Mouse (Mus musculus): ENCODE results near the gene Ggt6. TPM values are rescaled to one million over a fixed set of nuclear protein-coding genes. Genes with fewer than 3 reads are reported as not detected.
A peak's percentile ranks its signal among the peaks of the same experiment; 100 is the strongest.

Gene Ggt6
- total and polyA plus RNA-seq, 3 experiments: 0.20 TPM; not detected in 2

DNA sequence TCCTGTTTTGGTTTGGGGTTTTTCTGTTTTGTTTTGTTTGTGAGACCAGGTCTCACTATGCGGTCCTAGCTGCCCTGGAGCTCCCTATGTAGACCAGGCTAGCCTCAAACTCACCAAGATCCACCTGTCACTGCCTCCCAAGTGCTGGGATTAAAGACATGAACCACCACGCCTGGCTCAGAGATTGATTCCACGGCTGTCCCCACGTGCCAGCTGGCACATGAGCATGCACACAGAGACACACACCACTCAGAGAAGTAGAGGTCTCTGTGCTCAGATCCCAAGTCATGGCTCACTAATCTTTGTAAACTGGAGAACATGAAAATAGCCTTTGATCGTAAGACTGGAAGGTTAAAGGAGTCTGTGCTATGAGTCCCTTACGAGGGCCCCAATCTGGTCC, 16.3 kb upstream of the Ggt6 start:
- intact Hi-C loops (cut with DNase I): no loop called here
- no peak overlapping the region for H3K27ac ChIP-seq
- H3K4me3 ChIP-seq: no peak overlapping the region
- DNase-seq: no peak
- WGBS: 86% methylated on average over 6 of the region's 6 CpGs
- no peak for TF ChIP-seq POLR2A (IDR thresholded peaks at IDR 0.05; ENCODE audit: insufficient read depth, low read depth, low read length)
- no peak overlapping the region for H3K9ac ChIP-seq (ENCODE audit: low read depth, low read length)
- H3K36me3 ChIP-seq (ENCODE audit: control insufficient read depth, insufficient read depth, low read length): no peaks in the 10 kb centered on the region; the same call in none of the 2 replicates
- no peaks in the 10 kb centered on the region for H3K79me2 ChIP-seq (replicated peaks; ENCODE audit: control insufficient read depth, insufficient read depth, low read length)
- H3K4me1 ChIP-seq (ENCODE audit: control insufficient read depth, insufficient read depth, low read length): peaks cover 18% of the 10 kb centered on the region
- H3K27me3 ChIP-seq (ENCODE audit: control insufficient read depth, insufficient read depth, low read length): no peaks in the 10 kb centered on the region

DNA sequence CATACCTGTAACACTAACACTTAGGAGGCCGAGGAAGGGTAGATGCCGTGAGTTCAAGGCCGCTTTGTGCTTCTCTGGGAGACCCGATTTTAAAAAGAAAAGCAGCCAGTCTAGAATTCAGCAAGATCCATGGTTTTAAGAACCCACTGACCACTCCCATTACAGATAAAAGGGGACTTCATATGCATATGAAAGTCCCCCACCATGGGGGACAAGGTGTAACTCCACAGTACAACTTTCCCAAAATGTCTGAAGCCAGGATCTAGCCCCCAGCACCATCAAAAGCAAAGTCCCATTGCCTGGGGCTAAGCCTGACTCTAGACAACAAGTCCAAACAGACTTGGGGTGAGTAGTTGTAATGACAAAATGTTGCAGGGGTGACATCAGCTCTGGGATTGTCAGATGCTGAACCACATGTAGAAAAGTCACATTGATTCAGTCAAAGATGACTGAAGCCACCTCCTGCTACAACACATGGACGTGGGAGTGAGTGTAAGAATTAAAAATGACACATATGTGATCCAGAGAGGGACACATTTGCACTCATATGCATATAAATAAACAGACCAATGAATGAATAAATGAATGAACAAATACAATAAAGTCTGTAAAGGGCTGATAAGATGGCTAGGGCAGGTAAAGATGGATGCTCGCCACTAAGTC, 14.7 kb upstream of the Ggt6 start:
- no peak overlapping the region for H3K4me3 ChIP-seq
- TF ChIP-seq CTCF (IDR thresholded peaks at IDR 0.05) (no peak), EP300 (IDR thresholded peaks at IDR 0.05; ENCODE audit: insufficient read depth, low read depth, low read length) (no peak), POLR2A (IDR thresholded peaks at IDR 0.05; ENCODE audit: insufficient read depth, low read depth, low read length) (no peak)
- no peak overlapping the region for H3K9ac ChIP-seq (ENCODE audit: low read depth, low read length)
- peaks cover 11% of the 10 kb centered on the region for H3K4me1 ChIP-seq (ENCODE audit: control insufficient read depth, insufficient read depth, low read length)
- DNase-seq: peak in 1 of 2 experiments; percentile 4
- intact Hi-C loops (cut with DNase I): no loop called here
- WGBS: 94% methylated on average over 6 of the region's 6 CpGs
- no peak overlapping the region for H3K27ac ChIP-seq
- H3K36me3 ChIP-seq (ENCODE audit: control insufficient read depth, insufficient read depth, low read length): no peaks in the 10 kb centered on the region; the same call in none of the 2 replicates
- H3K79me2 ChIP-seq (replicated peaks; ENCODE audit: control insufficient read depth, insufficient read depth, low read length): no peaks in the 10 kb centered on the region
- no peaks in the 10 kb centered on the region for H3K27me3 ChIP-seq (ENCODE audit: control insufficient read depth, insufficient read depth, low read length)

DNA sequence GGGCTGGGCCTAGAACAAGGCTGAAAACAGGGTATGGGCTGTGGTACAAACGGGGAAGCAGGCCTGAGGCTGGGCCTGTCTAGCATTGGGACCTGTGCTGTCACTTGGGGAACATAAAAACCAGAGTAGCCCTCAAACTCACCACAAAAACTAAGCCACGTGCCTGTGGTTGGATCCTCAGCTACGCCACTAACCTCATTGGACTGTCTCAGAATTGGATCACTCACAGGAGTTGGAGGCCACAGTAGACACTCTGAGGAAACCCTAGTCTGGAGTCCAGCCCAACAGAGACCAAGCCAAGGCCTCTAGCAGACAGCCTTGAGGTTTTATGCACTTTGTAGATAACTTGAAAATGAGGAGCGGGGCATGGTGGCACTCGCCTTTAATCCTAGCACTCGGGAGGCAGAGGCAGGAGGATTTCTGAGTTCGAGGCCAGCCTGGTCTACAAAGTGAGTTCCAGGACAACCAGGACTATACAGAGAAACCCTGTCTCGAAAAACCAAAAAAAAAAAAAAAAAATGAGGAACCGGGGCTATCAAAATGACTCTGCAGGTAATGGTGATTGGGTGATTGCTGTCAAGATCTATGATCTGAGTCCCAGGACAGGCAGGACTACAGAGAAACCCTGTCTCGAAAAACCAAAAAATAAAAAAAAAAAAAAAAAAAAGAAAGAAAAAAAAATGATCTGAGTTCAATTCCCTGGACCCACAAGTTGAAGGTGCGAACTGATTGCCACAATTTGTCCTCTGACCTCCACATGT, 13.6 kb upstream of the Ggt6 start:
- H3K27ac ChIP-seq: no peak overlapping the region
- no peak overlapping the region for H3K9ac ChIP-seq (ENCODE audit: low read depth, low read length)
- H3K4me1 ChIP-seq (ENCODE audit: control insufficient read depth, insufficient read depth, low read length): peaks cover 6% of the 10 kb centered on the region
- TF ChIP-seq POLR2A (IDR thresholded peaks at IDR 0.05; ENCODE audit: insufficient read depth, low read depth, low read length): no peak
- no peak for TF ChIP-seq CTCF (IDR thresholded peaks at IDR 0.05)
- TF ChIP-seq EP300 (IDR thresholded peaks at IDR 0.05; ENCODE audit: insufficient read depth, low read depth, low read length): no peak
- H3K4me3 ChIP-seq: no peak overlapping the region
- no peaks in the 10 kb centered on the region for H3K27me3 ChIP-seq (ENCODE audit: control insufficient read depth, insufficient read depth, low read length)
- DNase-seq: peak in 1 of 2 experiments; percentile 21
- H3K36me3 ChIP-seq (ENCODE audit: control insufficient read depth, insufficient read depth, low read length): no peaks in the 10 kb centered on the region
- intact Hi-C loops (cut with DNase I): no loop called here
- WGBS: 86% methylated on average over 11 of the region's 11 CpGs
- H3K79me2 ChIP-seq (replicated peaks; ENCODE audit: control insufficient read depth, insufficient read depth, low read length): no peaks in the 10 kb centered on the region

DNA sequence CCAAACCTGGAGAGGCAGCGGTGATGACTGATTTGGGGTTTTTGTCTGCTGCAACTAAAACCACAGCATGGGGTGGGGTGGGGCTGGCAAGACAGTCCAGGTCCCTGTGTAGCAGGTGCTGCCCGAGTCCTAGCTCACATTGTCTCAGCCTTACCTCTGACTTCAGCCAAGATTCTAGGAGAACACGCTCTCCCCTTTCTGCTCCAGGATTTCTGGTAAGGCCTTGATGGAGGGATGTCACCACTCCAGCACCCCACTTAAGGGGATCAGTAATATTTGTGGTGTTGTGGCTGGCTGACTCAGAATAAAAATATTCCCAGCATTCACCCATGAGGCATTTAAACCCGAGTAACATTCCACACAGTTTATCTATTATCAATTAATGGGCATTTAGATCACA, 11.6 kb upstream of the Ggt6 start:
- H3K4me1 ChIP-seq (ENCODE audit: control insufficient read depth, insufficient read depth, low read length): no peaks in the 10 kb centered on the region
- TF ChIP-seq CTCF (IDR thresholded peaks at IDR 0.05): no peak
- no peak for TF ChIP-seq EP300 (IDR thresholded peaks at IDR 0.05; ENCODE audit: insufficient read depth, low read depth, low read length)
- TF ChIP-seq POLR2A (IDR thresholded peaks at IDR 0.05; ENCODE audit: insufficient read depth, low read depth, low read length): no peak
- no peak overlapping the region for H3K27ac ChIP-seq
- H3K9ac ChIP-seq (ENCODE audit: low read depth, low read length): no peak overlapping the region
- no peak overlapping the region for H3K4me3 ChIP-seq
- no peaks in the 10 kb centered on the region for H3K36me3 ChIP-seq (ENCODE audit: control insufficient read depth, insufficient read depth, low read length)
- intact Hi-C loops (cut with DNase I): no loop called here
- H3K27me3 ChIP-seq (ENCODE audit: control insufficient read depth, insufficient read depth, low read length): no peaks in the 10 kb centered on the region
- DNase-seq: peak in 1 of 2 experiments; percentile 10
- no peaks in the 10 kb centered on the region for H3K79me2 ChIP-seq (replicated peaks; ENCODE audit: control insufficient read depth, insufficient read depth, low read length)
- 77% methylated on average over 4 of the region's 4 CpGs for WGBS

DNA sequence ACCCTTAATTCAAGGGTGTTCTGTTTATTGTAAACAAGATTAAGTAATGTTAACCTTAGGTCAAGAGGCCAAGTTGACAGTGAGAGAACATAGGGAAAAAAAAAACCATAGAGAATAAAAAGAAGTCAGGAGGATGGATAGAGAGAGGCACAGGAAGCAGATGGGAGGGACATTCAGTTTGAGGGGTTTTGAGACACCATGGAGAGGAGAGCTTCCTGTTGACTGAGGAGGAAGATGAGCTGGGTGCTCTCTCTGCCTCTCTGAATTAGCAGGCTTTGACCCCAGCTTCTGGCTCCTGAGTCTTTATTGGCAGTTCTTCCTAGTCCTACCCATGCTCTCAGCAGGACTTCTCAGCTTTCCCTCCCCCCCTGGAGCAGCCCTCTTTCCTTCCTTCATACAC, 10.1 kb upstream of the Ggt6 start:
- Histone ChIP-seq H3K36me3 (ENCODE audit: control insufficient read depth, insufficient read depth, low read length) (no peaks in the 10 kb centered on the region), H3K4me3 (no peak overlapping the region), H3K27ac (no peak overlapping the region), H3K79me2 (replicated peaks; ENCODE audit: control insufficient read depth, insufficient read depth, low read length) (no peaks in the 10 kb centered on the region), H3K9ac (ENCODE audit: low read depth, low read length) (no peak overlapping the region), H3K27me3 (ENCODE audit: control insufficient read depth, insufficient read depth, low read length) (no peaks in the 10 kb centered on the region), H3K4me1 (ENCODE audit: control insufficient read depth, insufficient read depth, low read length) (no peaks in the 10 kb centered on the region)
- TF ChIP-seq POLR2A (IDR thresholded peaks at IDR 0.05; ENCODE audit: insufficient read depth, low read depth, low read length) (no peak), EP300 (IDR thresholded peaks at IDR 0.05; ENCODE audit: insufficient read depth, low read depth, low read length) (no peak), CTCF (IDR thresholded peaks at IDR 0.05) (no peak)
- intact Hi-C loops (cut with DNase I): no loop called here
- DNase-seq: peak in 1 of 2 experiments; percentile 3

DNA sequence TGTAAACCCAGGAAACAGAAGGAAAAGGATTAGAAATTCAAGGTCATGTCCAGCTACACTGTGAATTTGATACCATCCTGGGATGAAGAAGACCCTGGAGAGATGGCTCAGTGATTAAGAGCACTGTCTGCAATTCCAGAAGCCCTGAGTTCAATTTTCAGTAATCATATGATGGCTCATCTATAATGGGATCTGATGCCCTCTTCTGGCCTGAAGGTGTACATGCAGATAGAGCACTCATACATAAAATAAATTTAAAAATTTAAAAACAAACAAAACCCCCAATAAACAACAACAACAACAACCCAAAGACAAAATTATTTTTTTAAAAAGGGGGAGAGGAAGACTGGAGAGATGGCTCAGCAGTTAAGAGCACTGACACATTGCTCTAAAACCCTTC, 8.4 kb upstream of the Ggt6 start:
- H3K4me1 ChIP-seq (ENCODE audit: control insufficient read depth, insufficient read depth, low read length): no peaks in the 10 kb centered on the region
- DNase-seq: peak in 1 of 2 experiments; percentile 11
- intact Hi-C loops (cut with DNase I): no loop called here
- TF ChIP-seq POLR2A (IDR thresholded peaks at IDR 0.05; ENCODE audit: insufficient read depth, low read depth, low read length) (no peak), CTCF (IDR thresholded peaks at IDR 0.05) (peak; percentile 79)
- no peak overlapping the region for H3K4me3 ChIP-seq
- no peaks in the 10 kb centered on the region for H3K27me3 ChIP-seq (ENCODE audit: control insufficient read depth, insufficient read depth, low read length)
- no peak overlapping the region for H3K27ac ChIP-seq
- H3K79me2 ChIP-seq (replicated peaks; ENCODE audit: control insufficient read depth, insufficient read depth, low read length): no peaks in the 10 kb centered on the region
- no peak overlapping the region for H3K9ac ChIP-seq (ENCODE audit: low read depth, low read length)
- H3K36me3 ChIP-seq (ENCODE audit: control insufficient read depth, insufficient read depth, low read length): no peaks in the 10 kb centered on the region
